Mouse (Mus musculus) erythroblast, embryonic 14.5 days (primary cell): ENCODE results near the gene S100a3. TPM values are rescaled to one million over a fixed set of nuclear protein-coding genes. Genes with fewer than 3 reads are reported as not detected.
A peak's percentile ranks its signal among the peaks of the same experiment; 100 is the strongest.

Source experiments
- H3K27me3 ChIP-seq: 2 replicates; pipeline ENCODE4 v1.6.1; 2012; ENCODE audit warnings: inconsistent platforms; ENCODE audit not compliant: control insufficient read depth
- H3K36me3 ChIP-seq: 2 replicates; pipeline ENCODE4 v1.6.1; 2012; ENCODE audit warnings: mild to moderate bottlenecking, inconsistent platforms; ENCODE audit not compliant: control insufficient read depth
- H3K4me1 ChIP-seq: 2 replicates; pipeline ENCODE4 v1.6.1; 2012; ENCODE audit warnings: inconsistent platforms; ENCODE audit not compliant: control insufficient read depth
- H3K4me3 ChIP-seq: replicated peaks from 2 replicates; pipeline ENCODE3; 2012; ENCODE audit warnings: moderate library complexity, mild to moderate bottlenecking, inconsistent platforms
- H3K9me3 ChIP-seq: 2 replicates; pipeline ENCODE4 v1.6.1; 2012; ENCODE audit warnings: low read length, inconsistent platforms, mixed read lengths; ENCODE audit not compliant: control insufficient read depth
- GATA1 ChIP-seq: IDR thresholded peaks from 2 replicates; pipeline ENCODE4 v1.6.1; 2012; ENCODE audit warnings: low read length, inconsistent platforms, mixed read lengths
- TAL1 ChIP-seq: IDR thresholded peaks from 3 replicates; pipeline ENCODE4 v1.6.1; 2012; ENCODE audit warnings: low read length, inconsistent platforms, mixed read lengths
- polyA plus RNA-seq: library from polyadenylated mRNA; stranded (reverse); fragments of >175 nt; gene quantifications from 2 replicates; pipeline ENCODE4 v1.2.3, GENCODE M21; 2012

S100a3 gene
- polyA plus RNA-seq, result not detected in 2 replicates

DNA sequence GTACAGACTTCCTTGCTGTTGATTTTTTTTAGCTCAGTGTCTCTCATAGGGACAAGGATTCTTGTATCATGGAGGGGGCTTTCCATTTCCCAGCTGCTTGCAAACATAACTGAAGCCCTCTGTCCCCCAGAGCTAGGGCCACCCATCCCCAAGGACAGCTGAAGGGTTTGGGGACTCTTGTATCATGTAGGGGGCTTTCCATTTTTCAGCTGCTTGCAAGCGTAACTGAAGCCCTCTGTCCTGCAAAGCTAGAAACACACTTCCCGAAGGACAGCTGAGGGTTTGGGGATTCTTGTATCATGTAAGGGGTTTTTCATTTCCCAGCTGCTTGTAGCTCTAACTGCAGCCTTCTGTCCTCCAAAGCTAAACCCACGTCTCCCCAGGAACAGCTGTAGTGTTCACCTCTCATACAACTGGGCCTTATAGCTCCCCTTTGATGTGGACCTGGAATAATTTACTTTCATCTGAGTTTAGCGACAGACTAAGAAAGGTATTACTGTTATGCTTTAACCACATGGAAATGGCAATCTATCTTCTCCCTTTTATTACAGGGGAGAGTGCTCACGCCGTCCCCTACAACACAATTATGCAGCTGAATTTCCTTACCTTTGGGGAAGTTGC is at the start of gene S100a3:
TSS of gene S100a3 (plus strand) at position 571 of the 621 bp plus-strand sequence.
- no peaks in the 10 kb centered on the region for H3K27me3 ChIP-seq
- H3K36me3 ChIP-seq, result no peaks in the 10 kb centered on the region
- H3K9me3 ChIP-seq, result no peaks in the 10 kb centered on the region
- TF ChIP-seq GATA1 (no peak), TAL1 (no peak)
- no peaks in the 10 kb centered on the region for H3K4me1 ChIP-seq
- H3K4me3 ChIP-seq, result no peak within 1 kb of the TSS

GRCm38 (mm10) chr3:90512276-90512675 is 48.1 kb upstream of the S100a3 start:
- TF ChIP-seq GATA1, result no peak
- TF ChIP-seq TAL1, result no peak
- H3K27me3 ChIP-seq, result peaks cover 12% of the 10 kb centered on the region
- H3K4me3 ChIP-seq, result no peak overlapping the region
- H3K36me3 ChIP-seq, result peaks cover 12% of the 10 kb centered on the region
- no peaks in the 10 kb centered on the region for H3K9me3 ChIP-seq
- peaks cover 44% of the 10 kb centered on the region for H3K4me1 ChIP-seq

DNA sequence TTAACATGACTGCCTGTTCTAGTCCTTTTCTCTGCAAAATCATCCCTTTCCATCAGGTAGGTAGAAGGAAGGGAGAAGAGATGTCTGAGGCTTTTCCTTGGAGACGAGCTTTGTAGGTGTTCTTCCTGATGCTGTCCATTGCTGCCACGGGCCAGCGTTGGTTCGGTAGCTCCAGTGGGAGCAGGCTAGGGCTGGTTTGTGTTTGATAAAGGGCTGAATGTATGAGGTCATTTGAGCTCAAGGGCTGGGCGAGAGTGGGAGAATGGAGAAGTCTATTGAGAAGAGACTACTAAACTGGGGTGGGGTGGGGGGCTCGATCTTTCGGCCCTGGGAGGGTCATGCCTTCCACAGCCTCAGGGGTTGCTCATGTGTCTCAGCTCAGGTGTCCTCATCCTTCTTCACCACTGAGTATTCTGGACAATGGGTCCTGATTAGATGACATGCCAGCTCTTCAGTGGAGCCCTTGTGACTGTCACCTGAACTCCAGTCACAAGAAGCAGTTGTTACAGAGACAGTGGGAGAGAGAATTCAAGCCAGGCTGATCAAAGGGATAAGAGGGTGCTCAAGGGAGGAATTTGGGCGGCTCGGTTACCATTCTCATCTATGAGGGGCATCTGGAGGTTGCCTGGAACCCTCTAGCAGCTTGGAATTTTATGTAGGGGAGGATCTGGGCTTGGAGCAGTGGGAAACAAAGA is 47.3 kb upstream of the S100a3 start:
- Histone ChIP-seq H3K4me3 (no peak overlapping the region), H3K4me1 (peaks cover 36% of the 10 kb centered on the region), H3K36me3 (peaks cover 6% of the 10 kb centered on the region), H3K9me3 (no peaks in the 10 kb centered on the region), H3K27me3 (peaks cover 12% of the 10 kb centered on the region)
- TF ChIP-seq GATA1, result no peak
- no peak for TF ChIP-seq TAL1

DNA sequence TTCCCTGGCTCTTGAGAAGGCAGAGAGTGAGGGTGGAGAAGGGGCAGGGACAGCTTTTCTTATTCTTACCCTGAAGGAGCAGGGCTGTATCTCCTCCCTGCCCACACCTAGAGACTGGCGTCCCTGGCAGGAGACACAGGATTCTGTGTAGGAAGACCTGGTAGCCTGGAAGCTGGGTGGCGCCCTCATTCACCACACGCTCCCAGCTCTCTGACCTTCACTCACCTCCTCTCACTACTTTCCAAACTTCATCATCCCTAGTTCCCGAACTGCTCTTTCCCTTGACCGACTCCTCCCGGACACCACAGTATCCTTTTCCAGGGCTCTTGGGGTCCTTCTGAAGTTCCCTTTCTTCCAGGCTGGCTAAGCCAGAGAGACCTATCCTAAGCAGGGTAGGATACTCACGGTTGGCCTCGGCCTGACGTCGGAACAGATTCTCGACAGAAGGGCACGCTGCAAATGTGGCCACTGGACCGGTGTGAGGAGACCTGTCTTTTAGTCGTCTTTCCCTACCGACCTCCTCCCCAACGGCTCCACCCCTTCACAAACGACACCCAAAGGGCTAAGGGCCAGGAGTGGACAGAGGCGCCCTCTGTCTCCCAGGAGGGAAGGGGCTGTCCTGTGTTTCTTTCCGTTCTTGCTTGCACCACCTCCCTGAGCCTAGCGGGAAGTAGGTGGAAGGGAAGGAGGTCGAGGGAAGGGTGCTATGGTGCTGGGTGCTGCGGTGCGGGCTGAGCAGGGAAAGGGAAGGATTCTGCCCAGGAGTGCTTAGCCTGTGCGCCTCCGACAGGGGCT is 46.4 kb upstream of the S100a3 start, which contains the start of the genes S100a1 and S100a13:
TSS of gene S100a1 (minus strand) at position 597 of the 795 bp plus-strand sequence.
TSS of gene S100a13 (plus strand) at position 640 of the 795 bp plus-strand sequence.
- Histone ChIP-seq H3K4me3 (peak within 1 kb of the TSS; percentile 63), H3K27me3 (peaks cover 12% of the 10 kb centered on the region), H3K9me3 (no peaks in the 10 kb centered on the region), H3K4me1 (peaks cover 34% of the 10 kb centered on the region), H3K36me3 (peaks cover 6% of the 10 kb centered on the region)
- no peak for TF ChIP-seq TAL1

DNA sequence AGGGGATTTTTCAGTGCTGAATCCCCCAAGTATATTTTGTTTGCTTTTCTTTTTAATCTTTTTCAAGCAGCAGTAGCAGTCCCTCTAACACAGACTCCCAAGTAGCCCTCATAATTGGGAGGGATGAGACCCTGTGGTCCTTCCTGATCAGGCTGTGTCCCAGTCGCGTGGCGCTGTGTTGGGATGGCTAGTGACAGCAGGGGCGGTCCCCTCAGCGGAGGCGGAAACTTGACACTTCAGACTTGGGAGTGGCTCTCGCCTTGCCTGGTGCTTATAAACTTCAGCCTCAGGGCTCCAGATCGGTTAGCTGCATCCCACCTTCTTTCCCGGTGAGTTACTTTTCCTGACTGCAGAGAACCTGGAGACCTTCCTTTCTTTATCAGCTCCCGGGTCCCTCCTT is 45.7 kb upstream of the S100a3 start:
- H3K36me3 ChIP-seq, result peaks cover 6% of the 10 kb centered on the region
- peak overlapping the region; percentile 63 for H3K4me3 ChIP-seq
- no peaks in the 10 kb centered on the region for H3K9me3 ChIP-seq
- peaks cover 30% of the 10 kb centered on the region for H3K4me1 ChIP-seq
- H3K27me3 ChIP-seq, result peaks cover 12% of the 10 kb centered on the region
- TF ChIP-seq GATA1 (no peak), TAL1 (no peak)

DNA sequence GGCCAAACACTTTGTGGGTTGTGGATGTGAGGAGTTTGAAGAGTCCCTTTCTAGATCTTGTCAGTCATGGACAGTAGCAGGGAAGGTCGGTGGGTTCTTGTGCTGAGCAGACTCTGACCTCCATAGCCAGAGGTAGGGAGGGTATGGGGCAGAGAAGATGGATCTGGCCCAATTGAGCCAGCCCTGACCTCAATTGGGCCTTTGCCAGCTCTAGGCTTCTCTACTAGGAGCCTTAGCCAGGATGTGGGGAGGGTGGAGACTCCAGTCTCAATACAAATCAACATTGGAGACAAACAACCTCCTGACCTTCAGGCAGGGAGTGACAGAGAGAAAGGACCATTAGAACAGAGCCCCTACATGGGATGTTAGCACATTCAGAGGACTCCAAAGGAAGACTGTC is 45.1 kb upstream of the S100a3 start:
- Histone ChIP-seq H3K9me3 (no peaks in the 10 kb centered on the region), H3K4me1 (peaks cover 27% of the 10 kb centered on the region), H3K27me3 (peaks cover 12% of the 10 kb centered on the region), H3K4me3 (peak overlapping the region; percentile 63), H3K36me3 (peaks cover 6% of the 10 kb centered on the region)
- no peak for TF ChIP-seq TAL1
- no peak for TF ChIP-seq GATA1

GRCm38 (mm10) chr3:90515789-90516188 is 44.6 kb upstream of the S100a3 start:
- no peak overlapping the region for H3K4me3 ChIP-seq
- H3K27me3 ChIP-seq, result peaks cover 12% of the 10 kb centered on the region
- peaks cover 6% of the 10 kb centered on the region for H3K36me3 ChIP-seq
- H3K9me3 ChIP-seq, result no peaks in the 10 kb centered on the region
- TF ChIP-seq TAL1 (no peak), GATA1 (no peak)
- H3K4me1 ChIP-seq, result peaks cover 26% of the 10 kb centered on the region

- no peak for TF ChIP-seq GATA1
- TF ChIP-seq TAL1, result no peak
- no peaks in the 10 kb centered on the region for H3K36me3 ChIP-seq
- H3K27me3 ChIP-seq, result peaks cover 12% of the 10 kb centered on the region
- no peaks in the 10 kb centered on the region for H3K9me3 ChIP-seq
- peaks cover 26% of the 10 kb centered on the region for H3K4me1 ChIP-seq
- H3K4me3 ChIP-seq, result no peak overlapping the region
Observed at GRCm38 (mm10) chr3:90517711-90518110, 42.7 kb upstream of the S100a3 start.

- Histone ChIP-seq H3K9me3 (no peaks in the 10 kb centered on the region), H3K4me1 (no peaks in the 10 kb centered on the region; the same call in 1 of the 2 replicates), H3K36me3 (no peaks in the 10 kb centered on the region), H3K27me3 (no peaks in the 10 kb centered on the region), H3K4me3 (no peak overlapping the region)
- TF ChIP-seq GATA1 (no peak), TAL1 (no peak)
Observed at GRCm38 (mm10) chr3:90525421-90525820, 35.0 kb upstream of the S100a3 start.
